Mouse (Mus musculus) gastrocnemius, adult 2 months (tissue): ENCODE data around the gene Cabin1. TPM values are rescaled to one million over a fixed set of nuclear protein-coding genes. Genes with fewer than 3 reads are reported as not detected.

Experiments used
- DNase-seq: peaks from one replicate; pipeline ENCODE4 v3.0.0; 2022
- H3K27ac ChIP-seq: fragments of 200-600 bp; 2 replicates; pipeline ENCODE4 v1.8.1; 2022; ENCODE audit warnings: mild to moderate bottlenecking
- H3K4me3 ChIP-seq: fragments of 200-600 bp; 2 replicates; pipeline ENCODE4 v1.8.1; 2022; ENCODE audit warnings: mild to moderate bottlenecking, moderate library complexity
- CTCF ChIP-seq: fragments of 200-600 bp; IDR thresholded peaks from 2 replicates; pipeline ENCODE4 v1.8.1; 2022; ENCODE audit warnings: antibody characterized with exemption, mild to moderate bottlenecking, moderate library complexity
- intact Hi-C: fragments of 180-260 bp; cut with DNase I; formaldehyde crosslinking; loops from one replicate; pipeline ENCODE4 v1.15.1; 2025
- total RNA-seq, 2 experiments: library from RNA; stranded (reverse); gene quantifications; 2 replicates each; pipeline ENCODE4 v1.2.3; 2021

Cabin1 gene
- total RNA-seq, 2 experiments from 2014 or later = 8.4 to 11.0 TPM

- no peak for TF ChIP-seq CTCF
- intact Hi-C loops = loop anchor here (1.0 to 5.0 kb wide), 3 partner anchors 49 to 217 kb away; no protein-coding TSS in a partner anchor
- Histone ChIP-seq H3K27ac (peak overlapping the region; percentile 10; the same call in 1 of the 2 replicates), H3K4me3 (no peak overlapping the region)
- peak; percentile 10 for DNase-seq
Measured at GRCm38 (mm10) chr10:75635019-75635692, 129.0 kb downstream of the Cabin1 start.

GRCm38 (mm10) chr10:75634610-75635009, 129.5 kb downstream of the Cabin1 start:
- Histone ChIP-seq H3K4me3 (no peak overlapping the region), H3K27ac (peak overlapping the region; percentile 10; the same call in 1 of the 2 replicates)
- no peak for TF ChIP-seq CTCF
- peak; percentile 15 for DNase-seq
- intact Hi-C loops = loop anchor here (1.0 to 5.0 kb wide), 3 partner anchors 48 to 218 kb away; no protein-coding TSS in a partner anchor

DNA sequence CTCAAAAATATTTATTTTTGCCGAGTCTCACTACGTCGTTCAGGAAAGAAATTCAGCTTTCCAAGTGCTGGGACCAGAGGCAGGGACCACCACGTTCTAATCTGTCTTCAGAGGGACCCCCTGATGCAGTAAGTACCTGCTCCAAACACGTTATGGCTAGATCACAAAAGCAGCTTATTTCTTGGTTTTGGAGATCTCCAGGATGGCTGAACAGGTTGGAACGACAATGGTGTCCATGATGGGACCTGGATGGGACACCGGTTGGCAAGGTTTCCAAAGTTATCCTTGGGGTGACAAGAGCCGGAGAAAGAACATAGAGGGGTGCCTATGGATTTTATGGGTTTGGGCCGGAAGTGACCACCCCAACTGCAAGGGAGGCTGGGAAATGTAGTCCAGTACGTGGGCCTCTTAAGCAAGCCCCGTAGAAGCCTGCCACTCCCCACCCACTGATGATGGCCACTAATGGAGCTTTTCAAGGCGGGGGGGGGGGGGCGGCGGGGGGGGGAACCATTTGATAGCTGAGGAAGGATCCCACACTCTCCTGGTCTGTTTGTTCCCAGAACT, 130.5 kb downstream of the Cabin1 start:
- DNase-seq = peak; percentile 18
- H3K27ac ChIP-seq = peak overlapping the region; percentile 77
- no peak for TF ChIP-seq CTCF
- peak overlapping the region; percentile 28 for H3K4me3 ChIP-seq
- intact Hi-C loops = no loop called here

DNA sequence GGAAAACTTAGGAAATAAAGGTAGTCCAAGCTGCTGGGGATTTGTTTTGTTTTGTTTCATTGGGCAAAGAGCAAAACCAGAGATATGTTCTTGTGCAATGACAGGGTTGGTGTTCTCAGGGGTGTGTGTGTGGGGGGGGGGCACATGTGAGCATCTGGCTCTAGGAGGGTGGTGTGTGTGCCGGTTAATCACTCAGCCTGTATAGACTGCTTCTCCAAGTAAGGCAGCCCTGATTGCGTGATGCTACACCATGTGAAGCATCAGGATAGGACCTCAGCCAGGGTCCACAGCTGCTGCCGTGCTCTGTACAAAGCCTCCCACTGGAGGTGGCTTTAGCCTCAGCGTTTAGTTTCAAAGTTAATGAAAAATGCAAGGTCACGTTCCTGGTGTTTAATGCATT, 131.1 kb downstream of the Cabin1 start:
- Histone ChIP-seq H3K4me3 (peak overlapping the region; percentile 28), H3K27ac (peak overlapping the region; percentile 77)
- DNase-seq = peak; percentile 66
- intact Hi-C loops = no loop called here
- TF ChIP-seq CTCF = no peak

GRCm38 (mm10) chr10:75632633-75633032, 131.5 kb downstream of the Cabin1 start:
- no peak for TF ChIP-seq CTCF
- H3K27ac ChIP-seq = peak overlapping the region; percentile 77
- intact Hi-C loops = no loop called here
- peak; percentile 76 for DNase-seq
- H3K4me3 ChIP-seq = no peak overlapping the region

DNA sequence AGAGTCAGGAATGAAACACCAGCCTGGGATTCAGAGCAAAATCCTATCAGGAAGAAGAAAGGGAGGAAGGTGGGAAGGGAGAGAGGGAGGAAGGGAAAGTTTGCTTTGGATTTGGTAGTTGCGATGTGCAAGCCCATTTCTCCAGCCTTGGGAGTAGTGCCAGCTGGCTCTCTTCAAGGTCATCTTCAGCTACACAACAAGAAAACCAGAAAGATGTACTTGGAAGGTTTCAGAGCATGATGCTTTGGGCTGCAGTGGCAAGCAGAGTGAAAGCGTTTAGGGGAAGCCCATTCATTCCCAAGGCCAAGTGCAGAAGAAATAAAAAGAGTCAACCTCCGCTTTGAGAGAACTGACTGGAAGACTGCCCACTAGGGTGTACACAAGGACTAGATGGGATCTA, 136.7 kb downstream of the Cabin1 start:
- Histone ChIP-seq H3K4me3 (no peak overlapping the region), H3K27ac (peak overlapping the region; percentile 70)
- intact Hi-C loops = no loop called here
- TF ChIP-seq CTCF = no peak
- peak; percentile 70 for DNase-seq

DNA sequence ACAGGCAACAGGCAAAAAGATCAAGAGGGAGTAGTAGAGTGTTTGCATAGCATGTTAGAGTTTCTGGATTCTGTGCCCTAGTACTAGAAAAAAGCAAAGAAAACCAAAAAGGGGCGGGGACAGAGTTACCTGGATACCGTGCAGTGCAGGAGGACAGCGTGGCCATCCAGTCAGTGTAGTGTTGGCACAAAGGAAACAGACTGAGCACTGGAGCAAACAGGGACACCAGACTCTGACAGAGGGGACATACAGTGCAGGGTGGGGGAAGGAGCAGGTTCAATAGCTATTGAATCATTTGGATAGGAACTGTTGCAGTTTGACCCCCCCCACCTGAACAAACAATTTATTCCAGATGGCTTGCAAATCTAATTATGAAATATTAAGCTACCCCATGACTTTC, 137.2 kb downstream of the Cabin1 start:
- Histone ChIP-seq H3K4me3 (no peak overlapping the region), H3K27ac (peak overlapping the region; percentile 70)
- peak; percentile 17 for DNase-seq
- intact Hi-C loops = no loop called here
- no peak for TF ChIP-seq CTCF

DNA sequence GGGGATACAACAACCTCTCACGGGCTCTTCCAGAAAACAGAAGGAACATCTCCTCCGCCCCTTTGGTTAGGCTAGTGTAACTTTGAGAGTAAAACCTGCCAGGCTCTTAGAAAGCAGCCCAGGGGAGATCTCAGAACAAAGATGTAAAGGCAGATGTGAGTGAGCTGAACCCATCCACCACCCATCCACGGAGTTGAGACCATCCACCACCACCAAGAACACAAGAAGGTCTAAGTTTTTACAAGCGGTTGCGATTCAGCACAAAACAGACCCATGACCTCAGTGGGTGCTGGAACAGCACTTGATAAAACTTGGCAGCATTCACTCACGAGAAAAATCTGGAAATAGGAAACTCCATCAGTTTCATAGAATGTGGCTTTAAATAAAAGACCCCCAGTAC, 138.2 kb downstream of the Cabin1 start:
- Histone ChIP-seq H3K4me3 (no peak overlapping the region), H3K27ac (peak overlapping the region; percentile 51)
- intact Hi-C loops = no loop called here
- no peak for TF ChIP-seq CTCF
- no peak for DNase-seq

GRCm38 (mm10) chr10:75620818-75621217, 143.3 kb downstream of the Cabin1 start:
- Histone ChIP-seq H3K4me3 (no peak overlapping the region), H3K27ac (peak overlapping the region; percentile 16; the same call in 1 of the 2 replicates)
- intact Hi-C loops = no loop called here
- no peak for DNase-seq
- TF ChIP-seq CTCF = peak; percentile 43

DNA sequence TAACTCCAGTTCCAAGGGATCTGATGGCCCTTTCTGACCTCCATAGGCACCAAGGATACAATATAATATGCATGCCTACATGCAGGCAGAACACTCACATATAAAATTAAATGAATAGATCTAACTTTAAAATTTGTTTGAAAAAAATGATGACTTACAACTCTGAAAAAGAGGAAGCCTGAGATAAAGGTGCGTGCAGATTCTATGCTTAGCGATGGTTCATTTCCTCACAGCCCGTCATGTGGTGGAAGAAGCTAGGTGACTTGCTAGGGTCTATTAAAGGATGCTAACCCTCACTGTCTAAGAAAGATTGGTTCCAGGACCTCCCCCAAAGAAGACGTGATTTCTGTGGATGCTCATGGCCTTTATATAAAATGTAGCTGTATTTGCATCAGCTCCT, 148.1 kb downstream of the Cabin1 start:
- no peak for DNase-seq

GRCm38 (mm10) chr10:75610486-75610885, 153.7 kb downstream of the Cabin1 start:
- no peak overlapping the region for H3K4me3 ChIP-seq
- intact Hi-C loops = no loop called here
- no peak for DNase-seq
- no peak for TF ChIP-seq CTCF
- H3K27ac ChIP-seq = peak overlapping the region; percentile 31; the same call in 1 of the 2 replicates

More for the DNA sequence above, 148.1 kb downstream of the Cabin1 start:
- no peak for TF ChIP-seq CTCF
- intact Hi-C loops = no loop called here
- H3K4me3 ChIP-seq = no peak overlapping the region
- no peak overlapping the region for H3K27ac ChIP-seq

DNA sequence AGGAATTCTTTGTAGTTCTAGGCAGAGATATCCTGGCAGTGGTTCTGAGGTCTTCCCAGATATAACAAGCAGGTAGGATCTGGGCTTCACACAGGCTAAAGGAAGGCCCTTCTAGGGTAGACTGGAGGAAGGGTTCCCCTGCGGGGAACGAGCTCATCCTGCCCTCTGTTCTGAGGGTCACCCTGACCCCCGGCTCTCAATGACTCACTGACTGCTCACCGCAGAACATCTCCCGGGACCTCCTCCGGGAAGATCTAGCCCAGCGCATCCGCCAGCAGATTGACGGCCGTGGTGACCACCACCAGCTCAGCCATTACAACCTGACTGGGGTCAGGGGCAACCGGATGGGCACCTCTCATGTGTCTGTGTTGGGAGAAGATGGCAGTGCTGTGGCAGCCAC, 155.2 kb downstream of the Cabin1 start:
- intact Hi-C loops = no loop called here
- H3K27ac ChIP-seq = no peak overlapping the region
- H3K4me3 ChIP-seq = no peak overlapping the region
- TF ChIP-seq CTCF = no peak
- DNase-seq = no peak

DNA sequence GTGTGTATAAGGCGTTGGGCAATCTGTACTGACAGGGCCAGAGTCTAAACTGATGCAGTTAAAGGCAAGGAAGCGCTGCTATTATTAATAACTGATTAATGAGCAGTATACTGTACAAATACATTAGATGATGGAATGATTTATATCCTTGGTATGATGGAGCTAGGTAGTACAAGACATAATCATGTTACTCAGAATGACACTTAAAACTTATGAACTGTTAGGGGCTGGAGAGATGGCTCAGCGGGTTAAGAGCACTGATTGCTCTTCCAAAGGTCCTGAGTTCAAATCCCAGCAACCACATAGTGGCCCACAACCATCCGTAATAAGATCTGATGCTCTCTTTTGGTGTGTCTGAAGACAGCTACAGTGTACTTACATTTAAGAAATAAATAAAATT, 156.9 kb downstream of the Cabin1 start:
- intact Hi-C loops = no loop called here
- no peak for TF ChIP-seq CTCF

More for the DNA sequence above, 156.9 kb downstream of the Cabin1 start:
- DNase-seq = no peak
- H3K27ac ChIP-seq = no peak overlapping the region
- no peak overlapping the region for H3K4me3 ChIP-seq
